Mouse (Mus musculus): ENCODE results near the gene Cox6b1.

GRCm38 (mm10) chr7:30664529-30665200, 38.7 kb upstream of the Cox6b1 start, which contains the start of gene Haus5:
- TF ChIP-seq CTCF (IDR thresholded peaks at IDR 0.05; ENCODE audit: low read depth) (no peak), EP300 (optimal IDR thresholded peaks at IDR 0.05) (no peak)

Measured in stomach, postnatal 0 days (tissue).